Mouse (Mus musculus): ENCODE data around the gene Zfp644.
"Not testable (repeated sequence)": the region's sequence is repeated elsewhere in the genome, so short reads cannot be mapped to it uniquely, and the experiment has no call there.

Gene Zfp644

DNA sequence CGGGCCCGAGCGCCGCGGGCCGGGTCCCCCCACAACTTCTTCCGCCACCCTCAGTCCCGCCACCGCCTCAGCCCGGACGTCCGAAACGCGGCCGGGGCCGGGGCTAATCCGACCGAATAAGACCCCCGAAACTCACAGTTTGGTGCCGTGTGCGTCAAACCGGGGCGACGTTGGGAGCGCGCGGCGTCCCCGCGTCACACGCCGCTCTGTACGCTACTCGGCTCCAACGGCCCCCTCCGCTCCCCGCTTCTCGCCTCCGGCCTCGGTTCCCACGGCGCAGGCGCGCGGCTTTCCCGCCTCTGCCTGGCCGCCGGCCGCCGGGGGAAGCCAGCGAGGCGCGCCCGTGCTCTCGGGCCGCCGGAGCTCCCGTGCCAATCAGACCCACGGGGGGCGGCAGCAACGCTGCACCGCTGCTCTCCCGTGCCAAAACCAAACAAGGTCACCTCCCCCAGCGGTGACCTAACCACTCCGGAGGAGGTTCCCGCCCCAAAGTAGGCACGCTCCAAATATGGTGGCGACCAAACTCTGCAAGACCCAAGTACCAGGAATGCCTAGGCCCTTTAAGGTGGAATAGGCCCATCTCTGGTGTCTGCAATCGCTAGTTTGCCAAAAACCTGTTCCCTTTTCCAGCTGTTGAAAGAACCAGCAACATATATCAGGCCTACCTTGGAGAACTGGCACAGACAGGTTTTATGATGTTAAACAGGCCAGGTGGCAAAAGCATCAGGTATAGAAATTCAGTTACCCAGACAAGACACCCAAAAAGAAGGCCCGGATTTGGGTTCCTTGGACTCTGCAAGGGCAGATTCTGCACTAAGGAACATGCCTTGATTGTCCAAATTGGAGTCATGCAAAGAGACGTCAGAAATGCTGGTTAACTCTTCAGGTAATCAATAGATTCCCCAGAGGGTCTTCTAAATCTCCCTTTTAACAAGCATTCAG lies at the start of gene Zfp644:
Zfp644 (minus strand) TSS at position 892 of the 942 bp plus-strand sequence.
- DNase-seq (ENCODE audit: low spot score in 2 of 2): peak; percentile 79 to 89

DNA sequence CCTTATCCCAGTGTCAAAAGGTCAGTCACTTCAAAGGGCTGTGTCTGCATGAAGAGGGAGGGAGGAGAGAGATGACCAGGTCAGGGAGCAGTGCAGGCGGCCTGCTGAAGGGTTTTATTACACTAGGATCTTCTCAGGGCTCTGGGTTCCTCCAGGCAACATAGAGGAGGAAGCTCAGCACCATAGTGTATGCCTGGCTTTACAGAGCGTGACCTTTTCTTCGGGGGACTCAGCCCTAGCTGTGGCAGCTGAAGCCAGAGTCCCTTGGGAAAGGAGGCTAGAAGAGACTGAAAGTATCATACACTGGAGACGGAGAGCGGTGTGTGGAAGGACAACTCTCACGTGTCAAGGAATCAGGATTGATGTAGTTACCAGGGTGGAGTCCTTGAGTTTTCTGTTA lies 42.6 kb upstream of the Zfp644 start:
- no peak for DNase-seq (ENCODE audit: low spot score in 2 of 2)

DNA sequence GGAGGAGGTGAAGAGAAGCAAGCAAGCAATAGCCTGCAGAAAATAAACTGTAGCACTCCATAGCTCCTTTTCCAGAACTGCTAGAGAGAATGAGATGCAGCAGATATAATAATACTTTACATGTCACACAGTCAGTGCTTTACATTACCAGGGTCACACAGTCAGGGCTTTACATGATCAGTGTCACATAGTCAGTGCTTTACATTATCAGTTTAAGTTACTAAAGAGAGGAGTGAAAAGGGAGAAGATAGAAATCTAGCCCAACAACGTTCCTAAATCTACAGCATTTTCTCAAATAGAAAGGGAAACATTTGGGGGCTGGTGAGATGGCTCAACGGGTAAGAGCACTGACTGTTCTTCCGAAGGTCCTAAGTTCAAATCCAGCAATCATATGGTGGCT lies 26.4 kb upstream of the Zfp644 start:
- DNase-seq (ENCODE audit: low spot score in 2 of 2): no peak

DNA sequence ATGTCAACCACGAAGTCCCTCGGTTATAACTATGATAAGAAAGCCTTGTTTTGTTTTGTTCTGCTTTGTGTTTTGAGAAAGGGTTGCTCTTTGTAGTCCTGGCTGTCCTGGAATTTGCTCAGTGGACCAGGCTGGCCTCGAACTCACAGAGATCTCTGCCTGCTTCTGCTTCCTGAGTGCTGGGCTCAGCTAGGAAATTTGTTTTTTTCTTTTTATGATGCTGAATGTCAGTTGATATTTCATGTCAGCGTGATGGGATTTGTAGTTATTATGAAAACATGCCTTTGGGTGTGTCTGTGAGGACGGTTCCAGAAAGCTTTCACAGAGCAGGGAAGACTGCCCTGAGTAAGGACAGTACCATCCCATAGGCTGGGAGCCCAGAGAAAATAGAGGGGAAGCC lies 25.7 kb upstream of the Zfp644 start:
- DNase-seq (ENCODE audit: low spot score in 2 of 2): no peak

DNA sequence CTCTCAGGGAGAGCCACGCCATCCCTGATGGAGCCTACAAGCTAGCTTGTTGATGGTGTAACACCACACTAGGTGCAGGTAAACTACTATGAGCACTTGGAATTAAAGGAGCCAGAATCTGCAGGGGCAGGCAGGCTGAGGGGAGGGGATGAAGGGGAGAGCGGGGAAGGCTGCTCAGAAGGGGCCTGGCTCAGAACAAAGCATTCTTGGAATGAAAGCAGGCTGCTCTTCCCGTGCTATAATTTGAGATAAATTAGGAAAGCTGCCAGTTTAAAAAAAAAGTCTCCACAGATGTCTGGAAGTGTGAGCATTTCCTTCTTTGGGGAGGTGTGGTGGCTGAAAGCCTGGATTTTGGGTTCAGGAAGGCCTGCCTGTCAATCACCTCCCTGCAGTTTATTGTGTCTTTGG lies 14.8 kb upstream of the Zfp644 start:
- no peak for DNase-seq (ENCODE audit: low spot score in 2 of 2)

DNA sequence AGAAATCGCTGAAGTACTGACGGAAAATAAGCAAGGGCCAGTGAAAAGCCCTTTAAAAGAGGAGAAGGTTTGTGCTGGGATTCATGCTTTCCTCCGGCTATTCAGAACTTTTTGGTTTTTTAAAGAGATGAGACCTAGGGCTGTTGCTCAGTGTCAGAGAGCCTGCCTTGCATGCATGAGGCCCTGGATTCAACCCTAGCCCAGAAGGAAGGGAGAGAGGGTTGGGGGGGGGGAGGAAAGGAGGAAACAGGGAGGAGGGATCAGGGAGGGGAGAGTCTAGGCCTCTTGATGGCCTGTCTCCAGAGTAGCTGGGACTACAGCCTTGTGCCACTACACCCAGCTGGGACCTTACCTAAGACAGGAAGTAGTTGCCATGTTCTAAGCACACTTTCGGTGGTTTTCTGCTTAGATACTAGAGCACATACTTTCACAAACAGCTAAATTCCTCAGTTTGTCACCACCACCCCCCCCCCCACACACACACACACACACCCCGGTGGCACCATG lies 14.2 kb upstream of the Zfp644 start:
- no peak for DNase-seq (ENCODE audit: low spot score in 2 of 2)

DNA sequence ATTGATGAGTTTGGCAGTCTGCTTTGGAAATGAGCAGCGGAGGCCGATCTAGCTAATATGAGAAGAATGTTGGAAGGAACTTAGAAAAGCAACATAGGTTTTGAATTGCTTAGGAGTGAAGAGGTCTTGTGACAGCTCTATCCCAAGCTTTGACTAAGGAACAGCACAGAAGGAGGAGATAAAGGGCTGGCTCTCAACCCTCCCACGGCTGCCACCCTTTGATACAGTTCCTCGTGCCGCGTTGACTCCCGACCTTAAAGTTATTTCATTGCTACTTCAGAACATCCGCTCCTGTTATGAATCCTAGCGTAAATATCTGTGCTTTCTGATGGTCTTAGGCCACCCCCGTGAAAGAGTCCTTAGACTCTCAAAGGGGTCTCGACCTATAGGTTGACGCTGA lies 13.5 kb upstream of the Zfp644 start:
- DNase-seq (ENCODE audit: low spot score in 2 of 2): no peak

DNA sequence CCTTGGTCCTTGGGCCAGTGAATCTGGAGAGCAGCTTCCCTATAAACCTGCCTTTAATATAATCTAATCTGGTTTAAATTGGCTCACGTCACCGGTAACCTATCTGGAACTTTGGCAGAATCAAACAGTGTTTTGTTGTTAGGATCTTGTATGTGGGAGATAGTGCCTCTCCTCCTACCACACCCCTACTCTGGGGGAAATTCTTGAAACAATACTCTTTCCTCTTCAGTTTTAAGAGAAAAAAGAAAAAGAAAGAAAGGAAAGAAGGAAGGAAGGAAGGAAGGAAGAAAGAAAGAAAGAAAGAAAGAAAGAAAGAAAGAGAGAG lies 13.0 kb upstream of the Zfp644 start:
- no peak for DNase-seq (ENCODE audit: low spot score in 2 of 2)

DNA sequence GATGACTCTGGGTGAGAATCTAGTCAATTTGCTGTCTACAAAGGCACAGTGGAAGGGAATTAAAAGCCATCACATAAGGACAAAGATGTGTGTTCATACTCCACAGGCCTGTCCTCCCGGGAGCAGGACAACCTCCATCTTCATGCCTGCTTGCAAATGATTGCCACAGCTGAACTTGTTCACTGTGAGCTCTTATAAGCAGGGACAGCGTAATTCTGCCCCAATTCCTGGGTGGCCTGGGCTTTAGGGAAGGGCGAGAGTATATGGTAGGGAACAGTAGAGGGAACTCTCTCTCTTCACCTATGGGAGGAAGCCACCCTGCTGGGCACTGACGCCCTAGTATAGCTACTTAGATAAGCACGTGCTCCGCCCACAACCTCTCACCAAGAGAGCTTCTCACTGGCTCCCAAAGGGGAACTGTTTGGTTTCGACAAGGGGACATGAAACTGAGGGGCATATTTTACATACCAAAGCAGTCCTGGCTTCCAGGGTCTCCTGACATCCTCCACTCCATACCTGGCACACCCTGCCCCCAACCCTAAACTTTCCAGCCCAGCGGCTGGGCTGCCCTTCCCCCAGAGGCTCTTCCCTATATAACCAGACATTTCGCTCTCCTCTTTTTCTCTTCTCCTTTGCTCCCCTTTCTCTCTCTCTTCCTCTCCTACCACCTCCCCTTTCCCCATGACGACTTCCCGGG lies 12.4 kb upstream of the Zfp644 start:
- no peak for DNase-seq (ENCODE audit: low spot score in 2 of 2)

DNA sequence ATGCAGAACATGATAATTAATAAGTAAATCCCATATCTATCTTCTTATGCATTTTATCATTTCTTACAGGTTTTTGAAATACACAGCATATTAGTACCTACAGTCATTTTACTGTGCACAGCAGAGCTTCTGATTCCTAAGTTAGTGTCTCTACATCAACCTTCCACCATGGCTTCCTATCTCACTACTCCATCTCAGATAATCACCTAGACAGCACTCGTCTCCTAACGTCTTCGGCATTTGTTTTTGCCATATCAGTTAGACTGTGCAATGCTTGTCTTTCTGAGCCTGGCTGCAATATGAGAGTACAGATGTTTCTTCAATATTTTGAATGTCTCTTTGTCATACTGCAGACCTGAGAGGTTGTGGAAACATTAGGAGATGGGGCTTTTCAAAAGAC lies 9.3 kb upstream of the Zfp644 start:
- no peak for DNase-seq (ENCODE audit: low spot score in 2 of 2)

DNA sequence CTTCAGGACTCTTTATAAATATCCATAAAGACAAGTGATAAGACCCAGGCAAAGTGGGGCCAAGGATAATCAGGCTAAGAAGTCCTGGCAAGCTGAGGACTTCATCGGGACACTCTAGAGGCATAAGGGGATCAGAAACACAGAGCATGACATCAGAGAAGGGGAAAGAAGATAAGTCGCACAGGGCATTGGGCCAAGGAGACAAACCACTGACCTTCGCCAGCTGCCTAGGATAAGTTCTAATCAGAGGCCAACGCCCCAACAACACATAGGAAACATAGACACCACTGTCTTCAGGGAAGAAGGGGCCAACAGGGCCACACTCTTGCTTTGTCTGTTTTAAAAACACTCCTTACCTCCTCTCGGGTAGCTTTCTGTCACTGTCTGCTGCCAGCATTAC lies 8.1 kb upstream of the Zfp644 start:
- no peak for DNase-seq (ENCODE audit: low spot score in 2 of 2)

DNA sequence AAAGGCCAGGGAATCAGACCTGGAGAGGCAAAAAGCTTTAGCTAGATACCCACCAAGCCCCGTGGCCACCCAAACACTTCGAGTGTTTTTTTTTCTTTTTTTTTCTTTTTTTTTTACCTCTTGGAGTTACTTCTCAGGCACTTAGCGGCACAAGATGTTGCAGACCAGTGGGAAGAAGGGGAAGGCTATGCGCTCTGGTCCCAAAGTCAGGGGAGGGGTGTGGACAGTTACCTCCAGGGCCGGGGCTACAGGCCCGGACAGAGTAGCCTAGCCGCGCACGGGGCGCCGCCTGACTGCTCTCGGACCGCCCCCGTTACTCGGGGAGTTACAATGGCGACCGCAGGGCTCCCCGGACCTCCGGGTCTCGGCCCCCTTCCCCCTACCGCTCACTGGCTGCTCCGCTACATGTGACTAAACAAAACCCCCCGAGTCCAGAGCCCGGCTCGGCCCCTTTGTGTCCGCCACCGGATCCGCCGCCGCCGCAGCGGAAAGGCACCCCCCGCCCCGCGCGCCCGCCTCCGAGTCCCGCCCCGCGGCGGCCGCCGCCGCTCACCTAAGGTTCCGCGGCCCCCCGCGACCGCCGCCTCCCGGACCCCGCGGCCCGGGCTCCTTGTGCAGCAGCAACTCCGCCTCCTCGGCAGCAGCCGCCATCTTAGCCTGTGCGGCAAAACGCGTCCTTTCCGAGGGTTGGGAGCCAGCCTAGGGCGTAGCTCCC lies 1.2 kb downstream of the Zfp644 start:
- DNase-seq (ENCODE audit: low spot score in 2 of 2): peak; percentile 52 to 73

DNA sequence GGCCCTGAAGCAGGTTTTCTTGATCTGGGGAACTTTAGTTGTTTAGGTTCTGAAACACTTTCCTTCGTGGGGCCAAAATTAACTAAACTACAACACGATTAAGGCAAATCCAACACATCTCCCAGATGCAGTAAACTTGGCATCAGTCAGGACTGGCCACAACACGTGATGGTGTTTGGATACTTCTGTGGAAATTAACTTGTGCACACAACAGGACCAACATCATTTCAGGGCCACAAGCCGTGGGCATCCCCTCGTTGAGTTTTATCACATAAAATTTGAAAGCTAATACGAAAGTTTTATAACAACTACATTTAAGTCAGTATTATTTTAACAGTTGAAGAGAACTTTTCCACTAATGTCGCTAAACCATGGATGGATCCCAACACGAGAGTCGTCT lies 1.9 kb downstream of the Zfp644 start:
- DNase-seq (ENCODE audit: low spot score in 2 of 2): no peak

DNA sequence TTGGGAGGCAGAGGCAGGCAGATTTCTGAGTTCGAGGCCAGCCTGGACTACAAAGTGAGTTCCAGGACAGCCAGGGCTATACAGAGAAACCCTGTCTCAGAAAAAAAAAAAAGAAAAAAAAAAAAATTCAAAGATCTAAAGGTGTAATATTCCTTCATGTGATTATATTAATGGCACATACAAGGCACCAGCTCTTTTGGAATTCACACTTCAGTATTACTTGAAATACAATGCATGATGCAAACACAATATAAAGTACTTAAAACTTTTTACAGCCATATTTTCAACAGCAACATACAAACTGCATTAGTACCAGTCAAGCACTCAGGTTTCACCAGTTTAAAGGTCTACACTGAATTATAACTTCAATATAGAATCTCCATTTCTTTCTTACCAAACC lies 2.4 kb downstream of the Zfp644 start:
- DNase-seq (ENCODE audit: low spot score in 2 of 2): no peak

DNA sequence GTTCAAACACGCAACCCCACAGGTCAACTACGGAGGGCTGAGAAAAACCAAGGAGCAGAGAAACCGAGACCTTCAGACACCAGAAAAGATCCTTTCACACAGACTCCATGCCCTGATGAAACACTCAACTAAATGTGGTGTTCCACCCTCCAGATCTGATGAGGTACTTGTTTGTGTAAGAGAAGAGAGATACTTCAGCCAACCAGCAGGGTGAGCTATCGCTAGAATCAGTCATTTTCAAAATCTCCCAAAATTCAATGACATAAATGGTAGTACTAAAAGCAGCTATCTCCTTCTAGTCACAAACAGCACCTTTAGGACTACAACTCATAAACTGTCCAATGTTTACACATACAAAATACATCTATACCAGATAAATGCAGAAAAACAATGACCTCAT lies 4.1 kb downstream of the Zfp644 start:
- DNase-seq (ENCODE audit: low spot score in 2 of 2): no peak

DNA sequence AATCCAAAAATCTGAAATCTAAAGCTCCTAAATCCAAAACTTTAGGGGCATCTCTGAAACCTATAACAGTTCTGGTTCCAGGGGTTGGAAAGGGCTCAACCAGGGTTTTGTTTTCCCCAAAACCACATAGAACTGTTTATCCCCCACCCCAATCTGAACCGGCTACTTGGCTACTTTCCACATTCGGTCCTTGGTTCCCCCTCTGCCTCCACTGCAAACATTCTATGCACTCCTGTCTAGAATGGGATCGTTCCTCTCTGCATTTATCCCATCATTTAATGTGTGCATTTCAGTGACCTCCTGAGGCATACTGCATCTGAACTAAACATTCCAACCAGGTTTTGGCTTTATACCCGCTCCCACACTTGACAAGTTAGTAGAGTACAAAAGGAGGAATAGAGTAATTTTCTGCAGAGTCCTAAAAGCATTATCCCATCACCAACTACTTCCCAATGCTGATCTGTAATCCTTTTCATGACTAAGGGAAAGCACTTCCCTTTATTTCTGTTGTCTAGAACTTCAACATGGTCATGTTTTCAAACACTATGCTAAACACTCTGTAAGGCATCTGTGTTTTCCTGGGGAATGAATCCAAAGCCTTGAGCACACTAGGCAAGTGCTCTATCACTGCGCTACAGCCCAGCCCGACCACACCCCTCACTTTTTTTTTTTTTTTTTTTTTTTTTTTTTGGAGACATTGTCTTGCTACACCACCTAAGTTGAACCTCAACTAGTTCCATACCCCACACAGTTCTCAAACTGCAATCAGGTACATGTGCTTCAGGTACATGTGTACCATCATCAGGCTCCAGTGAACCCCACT lies 16.2 kb downstream of the Zfp644 start:
- DNase-seq (ENCODE audit: low spot score in 2 of 2): no peak

DNA sequence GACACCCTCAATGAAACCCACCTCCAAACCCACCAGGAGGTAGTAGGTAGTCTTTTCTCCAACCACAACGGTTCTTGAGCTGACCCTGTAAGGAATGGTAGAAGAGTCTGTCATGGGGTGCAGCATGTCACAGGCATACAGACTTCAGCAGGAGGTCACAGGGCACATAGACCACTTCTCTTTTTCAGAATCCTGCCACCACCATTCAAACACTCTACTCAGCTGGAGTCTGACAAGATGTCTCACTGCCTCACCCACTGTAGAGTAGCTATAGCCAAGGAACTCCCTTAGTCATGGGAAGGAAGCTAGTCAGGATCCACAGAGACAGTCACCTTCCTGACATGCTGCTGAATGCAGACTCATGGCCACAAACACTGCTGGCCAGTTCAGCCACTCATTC lies 17.4 kb downstream of the Zfp644 start:
- DNase-seq (ENCODE audit: low spot score in 2 of 2): no peak

DNA sequence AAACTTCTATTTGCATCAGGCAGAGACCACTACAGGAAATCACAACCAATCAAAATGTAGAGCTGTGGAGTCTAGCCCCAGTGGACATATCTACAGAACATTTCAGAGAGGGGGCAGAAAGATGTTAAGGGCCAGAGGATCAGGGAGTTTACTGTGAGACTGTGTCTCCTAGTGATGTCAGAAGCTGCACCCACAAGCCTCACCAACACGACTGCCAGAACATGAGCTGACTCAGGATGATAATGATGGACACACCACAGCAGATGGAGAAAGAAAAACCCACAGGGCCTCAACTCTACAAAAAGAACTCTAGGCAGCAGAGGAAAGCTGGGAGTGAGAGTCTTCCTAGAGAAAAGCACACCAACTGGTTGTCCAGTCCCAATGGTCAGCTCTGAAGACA lies 18.3 kb downstream of the Zfp644 start:
- not testable (repeated sequence) for DNase-seq (ENCODE audit: low spot score in 2 of 2)

DNA sequence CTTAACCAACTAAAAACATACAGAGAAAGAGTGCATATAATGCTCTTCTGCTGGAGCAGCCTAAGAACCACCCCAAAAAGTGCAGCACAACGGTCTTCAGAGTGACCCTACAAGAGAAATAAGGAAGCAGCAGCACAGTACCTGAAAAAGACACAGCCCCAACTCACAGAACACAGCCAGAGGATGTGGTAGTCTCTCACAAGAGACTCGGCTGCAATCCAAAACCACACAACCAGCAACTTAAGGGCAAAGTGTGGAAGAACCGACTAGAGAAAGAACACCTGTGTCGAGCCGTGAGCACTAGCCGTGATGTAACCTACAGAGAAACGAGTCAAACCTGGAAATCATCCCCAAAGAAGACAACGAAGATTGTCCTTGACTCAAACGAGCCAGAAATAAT lies 20.3 kb downstream of the Zfp644 start:
- DNase-seq (ENCODE audit: low spot score in 2 of 2): no peak

DNA sequence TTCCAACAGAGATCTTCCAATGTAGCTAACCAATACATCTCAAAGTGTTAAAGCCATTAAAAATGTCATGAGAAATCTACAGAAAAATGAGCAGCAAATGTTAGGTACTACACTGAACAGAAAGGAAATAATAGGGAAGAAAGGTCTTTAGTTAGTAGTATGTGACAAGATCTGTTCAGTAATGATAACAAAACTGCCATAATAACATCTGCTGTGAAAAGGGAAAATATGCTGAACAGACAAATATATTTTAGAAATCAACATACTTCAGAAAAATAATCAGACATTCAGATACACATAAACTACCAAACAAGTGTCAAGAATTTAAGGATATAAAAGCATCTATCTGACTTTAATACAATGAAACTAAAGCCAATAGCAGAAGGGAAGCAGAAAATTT lies 24.5 kb downstream of the Zfp644 start:
- DNase-seq (ENCODE audit: low spot score in 2 of 2): no peak

DNA sequence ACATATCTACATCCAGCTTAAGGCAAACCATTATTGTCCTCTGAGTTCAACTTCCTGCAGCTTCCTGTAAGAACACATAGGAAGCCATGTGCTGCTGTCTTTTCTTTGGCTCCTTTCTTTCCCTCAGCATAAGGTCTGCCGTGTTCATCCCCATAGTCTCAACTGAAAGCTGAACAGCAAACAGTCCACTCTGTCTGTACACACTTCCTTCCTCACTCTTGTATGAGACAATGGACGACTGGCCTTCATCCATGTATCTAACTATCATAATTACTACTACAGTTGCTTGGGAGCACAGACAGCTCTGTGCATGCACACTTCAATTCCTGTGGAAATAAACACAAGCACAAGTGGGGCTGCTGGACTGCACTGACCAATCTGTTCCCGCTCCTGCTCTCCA lies 25.2 kb downstream of the Zfp644 start:
- DNase-seq (ENCODE audit: low spot score in 2 of 2): no peak

DNA sequence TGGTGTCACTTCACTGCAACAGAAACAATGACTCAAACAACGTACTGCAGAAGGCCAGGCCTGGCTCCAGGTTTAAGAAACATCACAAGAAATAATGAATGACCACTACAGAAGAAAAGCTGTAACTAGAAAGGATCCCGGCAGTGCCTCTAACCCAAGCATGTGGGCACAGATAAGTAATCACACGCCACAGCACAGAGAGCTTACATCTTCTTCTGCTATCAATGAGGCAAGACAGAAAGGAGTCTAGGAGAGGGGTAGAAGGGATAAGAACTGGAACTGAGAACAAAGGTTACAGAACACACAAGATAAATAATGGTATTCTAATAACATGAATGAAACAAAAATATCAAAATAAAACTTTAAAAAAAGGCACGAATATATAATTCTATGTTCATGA lies 32.2 kb downstream of the Zfp644 start:
- no peak for DNase-seq (ENCODE audit: low spot score in 2 of 2)

All from cerebellum, postnatal 4 days (tissue).